Mouse (Mus musculus) megakaryocyte, embryonic 14.5 days (primary cell): ENCODE measurements around the gene Relt.

Experiments
- FLI1 ChIP-seq: IDR thresholded peaks from 2 replicates; pipeline ENCODE4 v1.6.1; 2012; ENCODE audit warnings: low read length, inconsistent platforms, mixed read lengths
- GATA1 ChIP-seq: IDR thresholded peaks from 3 replicates; pipeline ENCODE4 v1.6.1; 2012; ENCODE audit warnings: mixed read lengths, low read length, inconsistent platforms, borderline replicate concordance

- TF ChIP-seq FLI1 (no peak), GATA1 (no peak)
These were observed 21.2 kb upstream of the Relt start for GRCm38 (mm10) chr7:100884460-100884859.
